Mouse (Mus musculus) bone marrow, adult 2 months (tissue): ENCODE measurements around the gene Pop5.

Experiments used
- CTCF ChIP-seq: fragments of 200-500 bp; IDR thresholded peaks from 2 replicates; pipeline ENCODE4 v1.5.1; 2011; ENCODE audit warnings: low read length, control low read depth; ENCODE audit not compliant: control insufficient read depth, insufficient read depth
- POLR2A ChIP-seq: fragments of 200-500 bp; IDR thresholded peaks from 2 replicates; pipeline ENCODE4 v1.6.1; 2011; ENCODE audit warnings: low read depth, mild to moderate bottlenecking, control low read depth, low read length, borderline replicate concordance; ENCODE audit not compliant: control insufficient read depth

- TF ChIP-seq CTCF, result no peak
- no peak for TF ChIP-seq POLR2A
Observed at GRCm38 (mm10) chr5:115274771-115275170, 39.1 kb downstream of the Pop5 start.
